Mouse (Mus musculus) adrenal gland, adult 10 weeks (tissue): ENCODE data around the gene Dpy30. TPM values are rescaled to one million over a fixed set of nuclear protein-coding genes. Genes with fewer than 3 reads are reported as not detected.

Source experiments
- polyA plus RNA-seq: library from polyadenylated mRNA; stranded (reverse); fragments of 350-450 nt; fragmentation: Illumina TruSeq; extraction: RNeasy Lipid Tissue Mini Kit (QIAGEN cat#74804); gene quantifications from one replicate; pipeline ENCODE4 v1.2.3, GENCODE M21; 2014; ENCODE audit warnings: low read depth, low replicate concordance

Gene Dpy30
- polyA plus RNA-seq, result 136 TPM

GRCm38 (mm10) chr17:74323844-74324243 lies at the start of gene Dpy30:
Gene Dpy30 (minus strand): TSS chr17:74323944.

GRCm38 (mm10) chr17:74338937-74339804 lies 15.4 kb upstream of the Dpy30 start, which contains the start of gene Spast:
Gene Spast (plus strand): TSS chr17:74338987.

GRCm38 (mm10) chr17:74295026-74295970 lies 28.4 kb downstream of the Dpy30 start, which contains the start of gene Memo1:
Gene Memo1 (minus strand): TSS chr17:74295521.

Other genes starting within 250 kb of the Dpy30 start
- gene Memo1, start 28.4 kb downstream of the Dpy30 start, polyA plus RNA-seq, result 301 TPM
- 51.5 TPM for gene Spast, start 15.0 kb upstream of the Dpy30 start, polyA plus RNA-seq
- gene Slc30a6, start 71.7 kb upstream of the Dpy30 start, polyA plus RNA-seq, result 35.0 TPM
- gene Nlrc4, start 135.2 kb upstream of the Dpy30 start, polyA plus RNA-seq, result 0.52 TPM
- gene Yipf4, start 165.5 kb upstream of the Dpy30 start, polyA plus RNA-seq, result 426 TPM
- gene Birc6, start 204.4 kb upstream of the Dpy30 start, polyA plus RNA-seq, result 192 TPM